Mouse (Mus musculus) olfactory bulb, adult 2 months (tissue): ENCODE measurements around the gene Tram2.

Source experiments
- CTCF ChIP-seq: fragments of 200-500 bp; IDR thresholded peaks from 2 replicates; pipeline ENCODE4 v1.5.1; 2012; ENCODE audit warnings: low read depth, mild to moderate bottlenecking, low read length, moderate library complexity; ENCODE audit not compliant: insufficient read depth
- POLR2A ChIP-seq: fragments of 200-500 bp; IDR thresholded peaks from 2 replicates; pipeline ENCODE4 v1.6.1; 2012; ENCODE audit warnings: mild to moderate bottlenecking, low read depth, low read length, moderate library complexity; ENCODE audit not compliant: insufficient read depth

DNA sequence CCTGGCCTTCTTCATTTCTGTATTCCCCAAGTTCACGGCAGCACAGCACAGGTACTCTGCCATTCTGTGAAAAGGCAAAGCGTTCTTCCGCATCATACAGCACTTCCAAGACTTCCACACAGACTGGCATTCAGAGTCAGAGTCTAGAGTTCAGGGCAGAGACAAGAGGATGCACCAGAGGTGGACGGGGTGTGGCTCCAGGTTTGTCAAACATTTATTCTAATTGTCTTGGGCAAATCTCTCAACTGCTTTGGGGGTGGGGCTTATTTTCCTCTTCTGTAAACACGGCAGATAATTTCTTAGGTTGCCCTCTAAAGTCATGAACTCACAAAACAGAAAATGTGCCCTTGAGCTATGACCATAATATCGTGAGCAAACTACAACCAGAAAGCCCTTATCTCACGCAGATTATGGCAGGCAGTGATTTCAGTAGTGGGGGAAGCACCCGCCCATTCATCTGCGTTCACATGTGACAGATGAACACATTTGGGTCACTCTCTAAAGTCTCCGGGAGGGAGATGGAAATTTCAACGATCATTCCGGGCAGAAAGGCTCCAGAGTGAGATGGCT, 6.1 kb downstream of the Tram2 start:
- TF ChIP-seq POLR2A (no peak), CTCF (no peak)
